Mouse (Mus musculus) urinary bladder, postnatal 4 days (tissue): Measurements from ENCODE around the gene Mycbp.
A peak's percentile ranks its signal among the peaks of the same experiment; 100 is the strongest.
"Not testable (repeated sequence)": the region's sequence is repeated elsewhere in the genome, so short reads cannot be mapped to it uniquely, and the experiment has no call there.

Source experiments
- DNase-seq, 2 experiments: peaks; one replicate each; pipeline ENCODE4 v3.0.0; 2021 to 2022; ENCODE audit warnings: low spot score in 2 of 2

Gene Mycbp

GRCm38 (mm10) chr4:123940878-123941277, 36.2 kb downstream of the Mycbp start:
- DNase-seq: not testable (repeated sequence)

- no peak for DNase-seq
Observed at GRCm38 (mm10) chr4:123946701-123947100, 42.1 kb downstream of the Mycbp start.

- no peak for DNase-seq
Observed at GRCm38 (mm10) chr4:123947149-123947548, 42.5 kb downstream of the Mycbp start.

- no peak for DNase-seq
Observed at GRCm38 (mm10) chr4:123948901-123949300, 44.3 kb downstream of the Mycbp start.

GRCm38 (mm10) chr4:123949649-123950048, 45.0 kb downstream of the Mycbp start:
- DNase-seq: no peak

GRCm38 (mm10) chr4:123952059-123952458, 47.4 kb downstream of the Mycbp start:
- DNase-seq: no peak

GRCm38 (mm10) chr4:123956703-123957491, 52.3 kb downstream of the Mycbp start:
- DNase-seq: peak; percentile 57 to 80

- no peak for DNase-seq
Observed at GRCm38 (mm10) chr4:123957492-123957808, 52.8 kb downstream of the Mycbp start.

- DNase-seq: no peak
Observed at GRCm38 (mm10) chr4:123957891-123958290, 53.3 kb downstream of the Mycbp start.

GRCm38 (mm10) chr4:123960955-123961354, 56.3 kb downstream of the Mycbp start:
- DNase-seq: no peak
